Mouse (Mus musculus): ENCODE results near the gene St7. TPM values are rescaled to one million over a fixed set of nuclear protein-coding genes. Genes with fewer than 3 reads are reported as not detected.
"Not testable (repeated sequence)": the region's sequence is repeated elsewhere in the genome, so short reads cannot be mapped to it uniquely, and the experiment has no call there.

Gene St7
- total RNA-seq (2022), result 10 to 100 TPM; 31.5 to 58.0 (median 46.3) TPM

GRCm38 (mm10) chr6:17692647-17693046, at the start of gene St7:
St7 (plus strand) TSS chr6:17692933.
- DNase-seq (ENCODE audit: low spot score in 2 of 2), result no peak

- DNase-seq (ENCODE audit: low spot score in 2 of 2), result no peak
These were observed 46.6 kb upstream of the St7 start for GRCm38 (mm10) chr6:17646107-17646506.

- no peak for DNase-seq (ENCODE audit: low spot score in 2 of 2)
These were observed 40.6 kb upstream of the St7 start for GRCm38 (mm10) chr6:17652132-17652531.

GRCm38 (mm10) chr6:17655080-17655479, 37.7 kb upstream of the St7 start:
- no peak for DNase-seq (ENCODE audit: low spot score in 2 of 2)

- peak; percentile 85 to 89 for DNase-seq (ENCODE audit: low spot score in 2 of 2)
These were observed 35.4 kb upstream of the St7 start for GRCm38 (mm10) chr6:17657308-17657707.

- no peak for DNase-seq (ENCODE audit: low spot score in 2 of 2)
These were observed 27.4 kb upstream of the St7 start for GRCm38 (mm10) chr6:17665348-17665747.

GRCm38 (mm10) chr6:17666024-17666423, 26.7 kb upstream of the St7 start:
- no peak for DNase-seq (ENCODE audit: low spot score in 2 of 2)

GRCm38 (mm10) chr6:17667813-17668212, 24.9 kb upstream of the St7 start:
- DNase-seq (ENCODE audit: low spot score in 2 of 2), result no peak

- no peak for DNase-seq (ENCODE audit: low spot score in 2 of 2)
These were observed 24.4 kb upstream of the St7 start for GRCm38 (mm10) chr6:17668334-17668733.

- no peak for DNase-seq (ENCODE audit: low spot score in 2 of 2)
These were observed 22.9 kb upstream of the St7 start for GRCm38 (mm10) chr6:17669826-17670225.

- DNase-seq (ENCODE audit: low spot score in 2 of 2), result no peak
These were observed 17.5 kb upstream of the St7 start for GRCm38 (mm10) chr6:17675019-17675756.

- DNase-seq (ENCODE audit: low spot score in 2 of 2), result no peak
These were observed 15.7 kb upstream of the St7 start for GRCm38 (mm10) chr6:17677008-17677407.

GRCm38 (mm10) chr6:17680266-17680925, 12.3 kb upstream of the St7 start:
- no peak for DNase-seq (ENCODE audit: low spot score in 2 of 2)

- no peak for DNase-seq (ENCODE audit: low spot score in 2 of 2)
These were observed 10.9 kb upstream of the St7 start for GRCm38 (mm10) chr6:17681810-17682209.

- DNase-seq (ENCODE audit: low spot score in 2 of 2), result no peak
These were observed 4.1 kb upstream of the St7 start for GRCm38 (mm10) chr6:17688676-17689075.

GRCm38 (mm10) chr6:17693726-17694549, 1.2 kb downstream of the St7 start:
- peak; percentile 29 to 49 for DNase-seq (ENCODE audit: low spot score in 2 of 2)

- peak; percentile 41 to 43 for DNase-seq (ENCODE audit: low spot score in 2 of 2)
These were observed 1.8 kb downstream of the St7 start for GRCm38 (mm10) chr6:17694550-17694951.

- DNase-seq (ENCODE audit: low spot score in 2 of 2), result peak; percentile 14 to 44
These were observed 3.6 kb downstream of the St7 start for GRCm38 (mm10) chr6:17696321-17696734.

GRCm38 (mm10) chr6:17700936-17701612, 8.3 kb downstream of the St7 start:
- DNase-seq (ENCODE audit: low spot score in 2 of 2), result no peak

GRCm38 (mm10) chr6:17704038-17704437, 11.3 kb downstream of the St7 start:
- DNase-seq (ENCODE audit: low spot score in 2 of 2), result not testable (repeated sequence)

GRCm38 (mm10) chr6:17705973-17706372, 13.2 kb downstream of the St7 start:
- no peak for DNase-seq (ENCODE audit: low spot score in 2 of 2)

All from layer of hippocampus, adult 8-10 months (tissue).